Mouse (Mus musculus): ENCODE results near the gene Fbxw24.
"Not testable (repeated sequence)": the region's sequence is repeated elsewhere in the genome, so short reads cannot be mapped to it uniquely, and the experiment has no call there.

Fbxw24 gene

DNA sequence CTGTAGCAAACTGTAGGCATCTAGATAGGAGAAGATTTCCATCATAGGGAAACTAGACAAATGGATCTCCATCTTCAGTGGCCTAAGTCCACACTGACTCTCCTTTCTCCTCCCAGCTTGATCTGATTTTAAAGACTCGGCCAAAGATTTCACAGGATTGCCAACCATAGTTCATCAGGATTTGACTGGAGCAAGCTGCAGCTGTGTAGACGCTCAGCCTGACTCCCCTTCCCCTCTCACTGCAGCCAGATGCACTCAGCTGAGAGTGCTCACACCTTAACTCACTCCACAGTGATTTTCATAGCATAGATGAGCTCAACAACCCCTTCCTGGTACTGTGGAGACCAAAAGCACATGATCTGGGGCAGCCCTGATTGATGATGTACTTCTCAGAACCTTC lies at the start of gene Fbxw24:
Gene Fbxw24, minus strand, starts transcription at position 101 of the 400 bp plus-strand sequence.
- not testable (repeated sequence) for DNase-seq (ENCODE audit: low spot score in 2 of 2)

DNA sequence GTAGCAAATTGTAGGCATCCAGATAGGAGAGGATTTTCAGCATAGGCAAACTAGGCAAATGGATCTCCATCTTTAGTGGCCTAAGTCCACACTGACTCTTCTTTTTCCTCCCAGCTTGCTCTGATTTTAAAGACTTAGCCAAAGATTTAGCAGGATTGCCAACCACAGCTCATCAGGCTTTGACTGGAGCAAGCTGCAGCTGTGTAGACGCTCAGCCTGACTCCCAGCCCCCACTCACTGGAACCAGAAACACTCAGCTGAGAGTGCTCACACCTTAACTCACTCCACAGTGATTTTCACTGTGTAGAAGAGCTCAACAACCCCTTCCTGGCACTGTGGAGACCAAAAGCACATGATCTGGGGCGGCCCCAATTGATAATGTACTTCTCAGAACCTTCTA lies 38.7 kb upstream of the Fbxw24 start, which contains the start of gene Fbxw25:
Gene Fbxw25, minus strand, starts transcription at position 101 of the 400 bp plus-strand sequence.
- DNase-seq (ENCODE audit: low spot score in 2 of 2): not testable (repeated sequence)

DNA sequence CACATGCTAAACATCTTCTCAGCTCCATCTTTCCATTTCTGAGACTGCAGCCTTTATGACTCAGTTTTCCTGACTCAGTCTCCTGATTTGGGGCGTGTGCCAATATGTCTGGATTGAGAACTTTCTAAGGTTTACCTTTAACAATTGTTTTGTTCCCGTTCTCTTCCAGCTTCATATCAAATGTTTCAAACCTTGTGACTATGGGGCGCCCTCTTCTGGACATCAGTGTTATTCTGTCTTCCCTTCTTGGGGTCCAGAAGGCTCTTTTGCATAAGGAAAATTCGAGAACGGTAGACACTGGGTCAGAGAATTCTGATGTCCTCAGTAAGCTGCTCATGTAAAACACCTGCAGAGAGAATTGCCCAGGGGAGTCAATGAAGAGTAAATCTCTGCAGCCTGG lies 19.0 kb downstream of the Fbxw24 start:
- peak in 1 of 2 experiments; percentile 51 for DNase-seq (ENCODE audit: low spot score in 2 of 2)

DNA sequence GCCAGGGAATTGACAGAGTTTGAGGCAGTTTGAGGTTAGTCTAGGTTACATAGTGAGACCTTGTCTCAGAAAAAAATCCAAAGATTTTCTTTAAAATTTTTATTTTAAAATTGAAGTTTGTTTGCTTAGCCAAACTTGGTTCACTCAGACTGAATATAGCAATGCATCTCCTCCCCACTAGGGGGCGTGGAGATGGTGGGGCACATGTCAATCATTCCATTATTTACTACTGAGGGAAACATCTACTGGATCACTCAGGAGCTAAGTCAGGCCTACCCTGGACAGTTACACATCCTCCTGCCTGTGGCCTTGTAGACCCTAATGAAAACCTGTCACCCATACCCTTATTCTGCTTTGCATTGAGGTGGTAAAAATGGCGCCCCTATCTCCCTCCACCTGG lies 23.7 kb downstream of the Fbxw24 start:
- DNase-seq (ENCODE audit: low spot score in 2 of 2): not testable (repeated sequence)

DNA sequence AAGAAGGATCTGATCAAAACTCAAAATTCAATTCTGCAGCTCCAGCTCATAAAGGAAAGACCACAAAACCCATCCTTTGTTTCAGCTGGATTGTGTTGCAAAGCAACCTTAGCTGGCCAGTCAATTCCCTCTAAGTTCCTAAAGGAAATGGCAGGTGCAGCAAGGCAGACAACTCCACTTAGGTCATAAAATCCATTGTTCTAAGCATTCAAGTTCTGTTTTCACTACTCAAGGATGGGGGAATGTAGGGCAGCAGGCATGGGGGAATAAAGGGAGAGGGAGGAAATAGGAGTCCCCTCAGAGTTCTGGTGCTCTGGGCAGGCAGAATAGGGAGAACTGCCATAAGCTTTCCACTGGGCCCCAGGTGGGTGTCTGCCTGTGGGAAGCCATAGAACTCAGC lies 28.6 kb downstream of the Fbxw24 start:
- DNase-seq (ENCODE audit: low spot score in 2 of 2): no peak

DNA sequence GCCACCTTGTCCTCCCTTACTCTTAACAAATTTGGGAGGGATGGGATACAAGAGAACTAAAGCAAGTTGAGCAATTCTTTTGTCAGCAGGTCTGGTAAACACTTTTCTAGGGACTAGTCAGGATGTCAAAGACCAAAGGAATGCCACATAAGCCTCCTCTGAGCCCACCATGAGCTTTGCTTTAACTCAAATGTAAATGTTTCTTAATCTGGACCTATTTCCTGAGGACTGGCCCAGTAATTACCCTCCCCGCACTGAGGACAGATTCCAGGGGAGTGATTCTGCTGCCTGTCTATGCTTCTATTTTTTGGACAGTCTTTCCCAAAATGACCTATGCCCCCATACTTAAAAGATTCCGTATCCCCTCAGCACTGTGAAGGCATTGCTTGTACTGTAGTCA lies 31.0 kb downstream of the Fbxw24 start:
- DNase-seq (ENCODE audit: low spot score in 2 of 2): no peak

DNA sequence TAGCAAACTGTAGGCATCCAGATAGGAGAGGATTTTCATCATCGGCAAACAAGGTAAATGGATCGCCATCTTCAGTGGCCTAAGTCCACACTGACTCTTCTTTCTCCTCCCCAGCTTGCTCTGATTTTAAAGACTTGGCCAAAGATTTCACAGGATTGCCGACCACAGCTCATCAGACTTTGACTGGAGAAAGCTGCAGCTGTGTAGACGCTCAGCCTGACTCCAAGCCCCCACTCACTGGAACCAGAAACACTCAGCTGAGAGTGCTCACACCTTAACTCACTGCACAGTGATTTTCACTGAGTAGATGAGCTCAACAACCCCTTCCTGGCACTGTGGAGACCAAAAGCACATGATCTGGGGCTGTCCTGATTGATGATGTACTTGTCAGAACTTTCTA lies 57.7 kb downstream of the Fbxw24 start, which contains the start of gene Fbxw15:
Gene Fbxw15, minus strand, starts transcription at position 101 of the 400 bp plus-strand sequence.
- not testable (repeated sequence) for DNase-seq (ENCODE audit: low spot score in 2 of 2)

DNA sequence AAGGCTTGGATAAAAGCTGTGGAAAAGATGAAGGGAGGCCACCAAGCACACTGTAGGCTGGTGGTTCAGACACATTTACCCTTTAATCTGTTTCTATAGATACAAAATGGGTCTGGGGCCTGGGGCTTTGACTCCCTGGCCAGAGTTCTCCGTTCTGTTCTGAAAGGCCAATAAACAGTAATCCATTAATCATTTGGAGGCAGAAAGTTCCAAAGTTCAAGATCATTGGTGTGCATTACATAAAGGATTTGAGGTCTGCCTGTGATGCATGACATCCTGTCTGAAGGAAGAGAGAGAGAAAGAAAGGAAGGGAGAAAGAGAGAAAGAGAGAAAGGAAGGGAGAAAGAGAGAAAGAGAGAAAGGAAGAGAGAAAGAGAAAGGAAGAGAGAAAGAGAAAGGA lies 60.3 kb downstream of the Fbxw24 start:
- no peak for DNase-seq (ENCODE audit: low spot score in 2 of 2)

DNA sequence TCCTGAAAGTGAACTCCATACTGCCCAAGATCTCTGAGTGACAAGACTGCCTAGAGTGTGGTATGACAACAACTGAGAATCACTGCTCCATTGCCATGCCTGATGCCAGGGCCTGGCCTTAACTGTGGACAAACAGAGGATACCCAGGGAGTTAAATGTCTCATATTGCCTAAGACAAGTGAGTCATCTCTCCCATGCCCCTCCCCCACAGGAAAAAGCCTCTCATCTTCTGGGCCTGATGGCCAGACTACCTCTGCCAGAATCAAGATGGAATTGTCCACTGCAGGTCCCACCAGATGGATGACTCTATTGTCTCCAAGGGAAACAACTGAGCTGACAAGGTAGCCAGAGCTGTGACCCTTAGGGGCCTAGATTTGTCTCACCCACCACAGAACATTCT lies 63.8 kb downstream of the Fbxw24 start:
- DNase-seq (ENCODE audit: low spot score in 2 of 2): not testable (repeated sequence)

DNA sequence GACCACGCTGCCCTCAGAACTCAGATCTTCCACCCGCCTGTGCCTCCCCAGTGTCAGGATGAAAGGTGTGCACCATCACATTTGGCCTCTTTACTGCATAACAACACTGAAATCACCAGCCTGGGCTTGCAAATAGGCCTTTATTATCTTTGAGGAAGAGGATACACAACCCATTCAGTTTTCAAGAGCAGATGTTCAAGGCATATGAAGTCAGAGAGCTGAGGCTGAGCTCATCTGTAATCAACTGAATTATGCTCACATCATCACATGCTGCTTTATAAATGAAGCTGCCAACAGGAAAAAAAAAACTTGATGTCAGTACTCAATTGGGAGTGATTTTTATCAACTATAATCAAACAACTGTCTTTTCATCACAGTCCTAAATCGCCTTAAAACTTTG lies 73.4 kb downstream of the Fbxw24 start:
- peak in 1 of 2 experiments; percentile 5 for DNase-seq (ENCODE audit: low spot score in 2 of 2)

Data from left cerebral cortex, adult 9 months (tissue).